Mouse (Mus musculus): ENCODE measurements around the gene 4930442H23Rik.
"Not testable (repeated sequence)": the region's sequence is repeated elsewhere in the genome, so short reads cannot be mapped to it uniquely, and the experiment has no call there.

Gene 4930442H23Rik

GRCm38 (mm10) chr10:81183805-81184204 lies at the start of gene 4930442H23Rik:
4930442H23Rik (minus strand) TSS chr10:81183849.
- DNase-seq = no peak

DNA sequence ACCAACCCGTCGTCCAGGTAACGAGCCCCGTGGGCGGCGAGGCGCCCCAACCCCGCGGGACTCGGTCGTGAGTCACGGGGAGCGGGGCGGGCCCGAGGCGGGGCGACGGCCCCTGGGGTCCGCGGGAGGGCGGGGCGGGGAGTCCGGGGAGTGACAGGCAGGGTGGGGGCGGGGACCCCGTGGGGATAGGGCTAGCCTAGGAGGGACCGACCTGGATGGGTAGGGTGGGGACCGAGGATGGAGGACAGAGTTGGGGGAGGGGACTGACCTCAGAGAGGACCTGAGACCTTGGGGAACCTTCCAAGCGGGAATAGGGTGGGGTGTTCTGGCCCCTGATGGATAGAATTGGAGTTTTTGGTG lies 49.6 kb upstream of the 4930442H23Rik start:
- no peak for DNase-seq

DNA sequence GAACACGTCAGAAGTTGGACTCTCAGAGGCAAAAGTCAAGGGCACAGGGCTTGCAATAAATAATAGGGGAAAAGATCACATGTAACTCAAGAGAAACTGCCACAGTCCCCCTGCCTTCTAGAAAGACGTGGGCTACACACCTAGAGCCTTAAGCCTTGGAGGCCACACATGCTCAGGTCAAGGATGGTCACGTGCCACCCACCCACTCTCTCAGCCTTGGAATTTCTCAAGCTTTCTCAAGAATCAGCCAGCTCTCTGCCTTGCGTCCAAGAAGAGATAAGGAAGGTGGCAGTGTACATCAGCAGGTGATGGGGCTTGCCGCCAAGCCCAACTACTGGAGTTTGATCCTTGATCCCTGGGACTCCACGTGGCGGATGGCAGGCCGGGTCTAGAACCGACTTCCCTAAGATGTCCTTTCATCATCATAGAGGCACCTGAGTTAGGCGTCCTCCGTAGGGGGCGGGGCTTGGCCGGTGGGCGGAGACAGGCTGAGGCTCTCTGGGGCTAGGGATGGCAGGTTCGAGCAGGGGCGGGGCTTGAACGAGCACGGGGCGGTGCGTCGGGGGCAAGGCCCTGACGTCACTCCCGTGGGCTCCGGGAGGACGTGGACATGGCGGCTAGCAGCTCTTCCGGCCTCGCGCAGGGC lies 49.1 kb upstream of the 4930442H23Rik start, which contains the start of gene Zfr2:
Gene Zfr2 (plus strand): TSS at position 576 of the 646 bp plus-strand sequence.
- DNase-seq = peak; percentile 94

DNA sequence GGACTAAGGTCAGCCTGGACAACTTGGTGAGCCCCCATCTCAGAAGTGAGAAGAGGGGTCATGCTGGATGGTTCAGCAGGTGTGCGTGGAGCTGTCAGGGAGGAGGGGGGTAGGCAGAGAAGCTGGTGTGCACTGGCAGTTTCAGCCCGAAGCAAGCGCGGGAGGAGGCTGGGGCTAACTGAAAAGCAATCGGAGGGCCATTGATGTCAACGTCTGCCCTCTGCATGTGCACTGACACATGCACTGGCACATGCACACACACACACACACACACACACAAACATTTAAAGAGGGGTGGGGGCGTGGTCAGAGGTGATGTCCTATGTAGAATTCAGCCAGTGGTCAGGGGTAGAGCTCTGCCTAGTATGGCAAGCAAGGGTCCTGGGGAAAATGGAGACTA lies 47.8 kb upstream of the 4930442H23Rik start:
- DNase-seq = no peak

DNA sequence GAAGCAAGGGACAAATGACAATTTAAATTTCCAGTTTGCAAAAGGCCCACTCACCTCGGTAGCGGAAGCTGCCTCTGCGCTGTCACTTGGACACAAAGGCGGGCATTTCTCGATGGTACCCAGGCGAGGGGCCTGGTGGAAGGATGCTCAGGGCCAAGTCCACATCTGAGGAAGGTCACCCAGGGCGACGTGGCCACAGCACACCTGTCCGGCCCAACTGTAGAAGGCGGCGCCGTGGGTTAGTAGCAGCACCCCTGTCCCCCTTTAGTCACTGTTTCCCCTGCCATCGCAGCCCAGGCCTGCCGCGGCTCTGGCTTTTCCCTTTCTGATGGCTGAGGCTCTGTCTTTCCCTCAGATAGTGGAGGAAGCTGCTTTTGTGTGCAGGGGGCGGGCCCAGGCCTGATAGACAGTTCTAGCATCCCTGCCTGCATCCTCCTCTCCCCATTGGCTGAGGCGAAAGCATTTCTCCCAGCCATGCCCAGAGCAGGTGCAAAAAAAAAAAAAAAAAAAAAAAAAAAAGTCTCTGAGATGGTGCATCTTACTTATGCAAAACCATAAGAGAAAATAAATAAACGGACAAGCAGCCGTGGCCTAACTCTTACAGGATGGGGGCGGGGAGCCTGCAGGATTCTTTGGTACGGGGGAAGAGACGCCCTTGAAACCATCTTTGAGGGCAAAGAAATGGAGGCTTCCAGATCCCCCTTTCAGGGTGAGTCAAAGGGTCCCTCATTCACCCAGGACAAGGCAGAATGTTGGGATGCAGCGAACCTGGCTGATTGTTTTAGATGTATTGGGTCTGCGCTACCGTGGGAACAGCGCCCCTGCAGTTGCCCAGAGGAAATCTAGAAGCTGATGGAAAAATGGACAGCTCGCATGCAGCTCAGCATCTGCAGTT lies 47.0 kb upstream of the 4930442H23Rik start, which contains the start of gene Atcay:
Gene Atcay (minus strand): TSS at position 396 of the 895 bp plus-strand sequence.
- no peak for DNase-seq

DNA sequence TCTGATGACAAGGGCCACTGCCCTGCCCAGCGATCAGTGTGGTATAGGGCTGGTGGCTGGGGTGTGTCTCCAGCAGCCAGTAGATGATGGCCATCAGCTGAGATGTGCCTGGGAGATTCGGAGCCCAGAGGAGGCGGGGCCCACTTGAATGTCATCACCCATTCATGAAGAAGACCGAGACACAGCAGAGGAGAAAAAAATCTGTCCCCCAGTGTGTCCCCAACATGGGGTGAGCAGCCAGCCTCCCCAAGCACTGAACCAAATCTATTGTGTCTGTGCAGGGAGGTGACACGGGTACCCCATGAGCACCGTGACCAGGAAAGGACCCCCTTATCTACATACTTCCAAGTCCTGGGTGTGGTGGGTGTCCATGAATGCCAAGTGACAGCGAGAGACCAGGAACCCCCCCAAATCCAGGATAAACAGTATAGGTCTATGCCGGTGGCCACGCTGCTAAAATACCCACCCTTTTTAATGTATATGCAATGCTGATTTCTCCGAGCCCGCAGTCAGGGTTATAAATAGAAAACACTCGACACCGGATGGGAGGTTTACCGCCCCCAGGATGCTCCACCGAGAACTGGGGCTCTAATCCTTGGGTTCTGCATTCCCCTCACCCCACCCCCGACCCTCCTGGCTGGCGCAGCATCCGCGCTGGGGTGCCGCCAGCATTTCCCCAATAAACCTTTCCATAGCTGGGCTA lies 46.2 kb upstream of the 4930442H23Rik start:
- no peak for DNase-seq

DNA sequence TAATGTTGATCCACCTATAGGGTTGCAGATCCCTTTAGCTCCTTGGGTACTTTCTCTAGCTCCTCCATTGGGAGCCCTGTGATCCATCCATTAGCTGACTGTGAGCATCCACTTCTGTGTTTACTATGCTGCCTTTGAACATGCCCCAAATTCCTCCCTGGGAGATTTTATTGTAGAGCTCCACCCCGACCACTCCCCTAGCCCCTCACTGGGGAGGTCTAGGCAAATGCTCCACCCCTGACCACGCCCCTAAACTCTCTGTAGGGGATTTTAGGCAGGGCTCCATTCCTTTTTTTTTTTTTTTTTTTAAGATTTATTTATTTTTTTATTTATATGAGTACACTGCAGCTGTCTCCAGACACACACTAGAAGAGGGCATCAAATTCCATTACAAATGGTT lies 40.1 kb upstream of the 4930442H23Rik start:
- not testable (repeated sequence) for DNase-seq

- DNase-seq = peak; percentile 30
Observed at GRCm38 (mm10) chr10:81221402-81222015, 37.9 kb upstream of the 4930442H23Rik start.

DNA sequence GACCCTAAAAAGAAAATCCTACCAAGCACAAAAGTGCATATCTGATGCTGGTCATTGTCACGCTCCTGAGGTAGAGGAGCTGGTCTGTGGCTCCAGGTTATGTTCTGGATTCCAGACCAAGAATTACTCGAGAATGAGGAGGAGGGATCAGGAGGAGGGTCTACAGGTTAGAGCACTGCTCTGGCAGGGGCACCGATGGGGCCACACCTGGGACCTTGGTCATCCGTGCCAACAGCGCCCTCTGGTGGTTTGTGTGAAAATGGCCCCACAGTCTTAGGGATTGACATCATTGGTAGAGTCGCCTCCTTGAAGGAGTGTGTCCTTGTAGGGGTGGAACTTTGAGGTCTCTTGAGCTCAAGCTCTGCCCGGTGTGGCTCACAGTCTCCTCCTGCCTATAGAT lies 34.3 kb upstream of the 4930442H23Rik start:
- peak; percentile 85 for DNase-seq

DNA sequence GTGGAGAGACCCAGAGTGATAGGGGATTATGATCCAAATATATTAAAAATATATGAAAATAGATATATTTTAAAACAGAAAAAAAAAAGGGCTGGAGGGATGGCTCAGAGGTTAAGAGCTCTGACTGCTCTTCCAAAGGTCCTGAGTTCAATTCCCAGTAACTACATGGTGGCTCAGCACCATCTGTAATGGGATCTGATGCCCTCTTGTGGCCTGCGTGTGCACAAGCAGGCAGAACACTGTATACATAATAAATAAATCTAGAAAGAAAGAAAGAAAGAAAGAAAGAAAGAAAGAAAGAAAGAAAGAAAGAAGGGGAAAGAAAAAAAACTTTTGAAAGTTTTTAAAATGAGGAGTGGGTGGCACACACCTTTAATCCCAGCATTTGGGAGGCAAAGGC lies 33.6 kb upstream of the 4930442H23Rik start:
- peak; percentile 54 for DNase-seq

- DNase-seq = no peak
Observed at GRCm38 (mm10) chr10:81216810-81217209, 33.2 kb upstream of the 4930442H23Rik start.

DNA sequence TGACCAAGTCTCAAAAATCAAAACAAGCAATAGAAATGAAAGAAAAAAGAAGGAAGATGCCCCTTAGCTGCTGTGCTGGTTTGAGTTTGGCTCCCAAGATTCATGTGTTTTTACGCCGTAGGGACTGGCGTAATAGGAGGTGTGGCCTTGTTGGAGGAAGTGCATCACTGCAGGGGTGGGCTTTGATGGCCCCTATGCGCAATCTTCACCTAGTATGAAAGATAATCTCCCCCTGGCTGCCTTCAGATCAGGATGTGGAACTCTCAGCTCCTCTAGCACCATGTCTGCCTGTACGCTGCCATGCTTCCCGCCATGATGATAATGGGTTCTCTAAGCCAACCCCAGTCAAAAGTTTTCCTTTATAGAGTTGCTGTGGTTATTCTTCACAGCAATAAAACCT lies 32.6 kb upstream of the 4930442H23Rik start:
- no peak for DNase-seq

GRCm38 (mm10) chr10:81210154-81210553 lies 26.5 kb upstream of the 4930442H23Rik start:
- DNase-seq = no peak

DNA sequence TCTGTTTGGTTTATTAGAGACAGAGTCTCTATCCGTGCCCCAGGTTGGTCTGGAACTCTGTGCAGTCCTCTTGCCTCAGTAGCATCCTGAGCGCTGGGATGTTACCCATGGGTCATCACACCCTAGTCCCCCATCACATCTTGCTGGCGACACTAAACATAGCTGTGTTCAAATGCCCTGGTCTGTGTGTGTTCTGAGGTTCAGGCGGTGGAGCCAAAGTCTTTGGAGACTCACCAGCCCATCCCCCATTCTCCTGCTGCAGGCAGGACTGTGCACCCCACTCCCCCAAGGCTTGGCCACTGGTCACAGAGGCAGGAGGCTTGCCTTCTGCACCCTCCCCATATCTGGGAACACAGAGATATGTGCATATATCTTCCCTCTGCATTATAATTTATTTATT lies 20.5 kb upstream of the 4930442H23Rik start:
- no peak for DNase-seq

DNA sequence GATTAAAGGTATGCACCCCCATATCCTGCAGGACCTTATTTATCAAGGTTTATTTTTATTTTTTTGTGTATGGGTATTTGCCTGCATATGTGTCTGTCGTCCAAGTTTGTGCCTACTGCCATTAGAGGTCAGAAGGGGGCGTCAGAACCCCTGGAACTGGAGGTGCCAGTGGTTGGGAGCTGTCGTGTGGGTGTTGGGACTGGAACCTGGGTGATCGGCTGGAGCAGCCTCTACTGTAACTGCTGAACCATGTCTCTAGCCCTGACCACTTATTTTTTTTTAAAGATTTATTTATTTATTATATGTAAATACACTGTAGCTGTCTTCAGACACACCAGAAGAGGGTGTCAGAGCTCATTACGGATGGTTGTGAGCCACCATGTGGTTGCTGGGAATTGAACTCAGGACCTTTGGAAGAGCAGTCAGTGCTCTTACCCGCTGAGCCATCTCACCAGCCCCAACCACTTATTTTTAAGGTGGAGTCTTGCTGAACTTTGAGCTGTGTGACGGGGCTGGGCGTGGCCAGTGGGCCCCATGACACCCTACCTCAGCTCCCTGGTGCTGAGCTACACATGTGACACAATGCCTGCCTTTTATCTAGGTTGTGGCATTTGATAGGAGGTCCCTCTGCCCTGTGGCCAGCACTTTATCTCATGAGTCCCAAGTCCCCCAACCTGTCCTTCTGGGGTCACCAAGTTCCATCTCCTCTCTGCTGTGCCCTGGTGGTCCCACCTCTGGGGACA lies 19.5 kb upstream of the 4930442H23Rik start:
- DNase-seq = no peak

DNA sequence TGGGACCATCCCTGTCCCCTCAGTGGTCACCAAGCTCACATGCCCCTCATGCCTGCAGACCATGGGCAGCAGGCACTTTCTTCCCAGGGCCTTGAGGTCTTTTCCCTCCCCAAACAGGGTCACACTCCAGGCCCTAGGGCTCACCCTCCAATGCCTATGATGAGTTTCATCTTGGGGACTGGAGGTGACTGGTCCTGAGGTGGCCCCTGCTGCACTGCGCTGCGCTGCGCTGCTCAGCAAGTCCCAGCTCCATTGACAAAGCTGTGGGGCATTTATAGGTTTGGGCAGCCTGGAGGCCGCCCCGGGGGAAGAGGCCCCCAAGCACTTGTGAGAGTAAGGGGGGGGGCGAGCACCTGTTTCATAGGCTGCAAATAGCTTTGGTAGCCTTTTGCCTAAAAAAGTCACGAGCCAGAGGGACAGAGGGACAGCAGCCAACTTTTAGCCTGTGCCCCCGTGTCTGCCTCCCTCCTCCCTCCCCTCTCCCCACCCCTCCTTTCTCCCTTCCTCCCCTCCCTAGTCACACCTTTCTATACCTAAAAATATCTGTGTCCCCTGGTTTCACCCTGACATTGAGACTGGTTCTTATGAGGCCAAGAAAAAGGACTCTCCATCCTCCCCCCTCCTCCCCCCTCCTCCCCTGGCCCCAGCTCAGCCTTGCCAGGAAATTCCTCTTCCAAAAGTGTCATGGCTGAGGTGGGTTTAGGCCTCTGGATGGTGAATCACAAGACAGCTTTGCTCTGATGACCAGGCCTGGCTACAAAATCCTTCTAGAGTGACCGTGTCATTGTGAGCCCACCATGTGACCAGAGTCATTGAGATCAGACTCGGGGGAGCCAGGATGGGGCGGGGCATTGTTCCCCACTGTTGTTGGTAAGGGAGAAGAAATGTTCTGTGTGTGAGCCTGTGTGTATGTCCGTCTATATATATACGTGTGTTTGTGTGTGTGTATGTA lies 18.4 kb upstream of the 4930442H23Rik start, which contains the start of gene Nmrk2:
Gene Nmrk2 (minus strand): TSS at position 245 of the 952 bp plus-strand sequence.
- DNase-seq = no peak

DNA sequence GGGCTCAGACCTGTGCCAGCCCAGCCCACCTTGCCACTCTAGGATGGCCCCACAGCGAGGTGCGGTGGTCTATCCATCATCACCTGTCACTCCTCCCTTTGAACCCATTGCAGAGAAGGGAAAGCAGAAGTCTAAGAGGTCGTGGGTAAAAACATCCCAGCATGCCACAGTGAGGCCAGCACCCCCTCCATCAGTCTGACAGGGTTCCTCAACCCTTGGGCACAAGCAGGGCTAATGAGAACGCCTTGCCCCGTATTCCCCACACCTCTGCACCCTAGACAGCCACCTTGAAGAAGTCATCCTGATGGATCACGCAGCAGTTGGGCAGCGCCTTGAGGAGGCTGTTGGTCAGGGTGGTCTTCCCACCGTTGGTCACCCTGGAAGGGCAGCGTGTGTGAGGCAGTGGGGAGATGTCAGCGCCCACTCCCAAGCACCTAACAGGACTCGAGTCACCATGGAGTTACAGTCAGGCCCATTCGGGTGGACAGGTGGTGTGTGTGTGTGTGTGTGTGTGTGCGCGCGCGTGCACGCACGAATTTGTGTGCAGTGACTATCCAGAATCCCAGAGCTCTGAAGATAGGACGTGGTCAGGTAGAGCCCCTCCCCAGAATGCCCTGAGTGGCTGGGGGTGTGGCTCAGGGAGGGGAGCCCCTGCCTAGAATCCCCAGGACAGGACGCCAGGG lies 17.1 kb upstream of the 4930442H23Rik start:
- DNase-seq = no peak

- DNase-seq = no peak
Observed at GRCm38 (mm10) chr10:81200141-81200540, 16.5 kb upstream of the 4930442H23Rik start.

GRCm38 (mm10) chr10:81198990-81199389 lies 15.3 kb upstream of the 4930442H23Rik start:
- no peak for DNase-seq

GRCm38 (mm10) chr10:81198230-81198629 lies 14.6 kb upstream of the 4930442H23Rik start:
- DNase-seq = peak; percentile 87

Data from lung, postnatal 36 days (tissue).